Mouse (Mus musculus): ENCODE results near the gene Catsperz. TPM values are rescaled to one million over a fixed set of nuclear protein-coding genes. Genes with fewer than 3 reads are reported as not detected.

The Catsperz gene
- total RNA-seq, 1 experiment: 14.9 TPM

GRCm38 (mm10) chr19:6909021-6909420, 16.2 kb downstream of the Catsperz start:
- peaks cover 39% of the 10 kb centered on the region for H3K36me3 ChIP-seq (ENCODE audit: control insufficient read depth, insufficient read depth, low read length, poor library complexity, severe bottlenecking)
- peaks cover 0 to 4% of the 10 kb centered on the region in 2 experiments; a peak in 2 of 4 replicates for H3K4me1 ChIP-seq (ENCODE audit: control insufficient read depth in 2 of 2, insufficient read depth in 2 of 2, low read length in 2 of 2, poor library complexity in 1 of 2)
- H3K9me3 ChIP-seq (ENCODE audit: control insufficient read depth, insufficient read depth, low read depth, low read length): no peaks in the 10 kb centered on the region
- no peak for DNase-seq (ENCODE audit: low read depth, low spot score)
- 0 out of 2 replicates have a peak overlapping the region, but pooled peaks have one; percentile 93 for H3K27ac ChIP-seq (ENCODE audit: insufficient read depth, low read depth, low read length, poor library complexity, severe bottlenecking)
- TF ChIP-seq MAFK (IDR thresholded peaks at IDR 0.05; ENCODE audit: insufficient read depth, low read depth, low read length) (no peak), HCFC1 (IDR thresholded peaks at IDR 0.05; ENCODE audit: borderline replicate concordance, insufficient read depth, low read length) (no peak), ZC3H11A (IDR thresholded peaks at IDR 0.05; ENCODE audit: borderline replicate concordance, low read depth, low read length) (no peak), CHD2 (IDR thresholded peaks at IDR 0.05; ENCODE audit: low read depth, low read length) (no peak), ZNF384 (IDR thresholded peaks at IDR 0.05; ENCODE audit: low read depth, low read length) (no peak)
- H3K4me3 ChIP-seq (ENCODE audit: insufficient read depth in 1 of 2, low read depth in 1 of 2, low read length in 2 of 2, poor library complexity in 1 of 2, severe bottlenecking in 1 of 2): peak overlapping the region; percentile 76 to 93
- in situ Hi-C loops (cut with MboI; ENCODE audit: low sequenced_read_pairs in 2 of 2, unreplicated experiment in 2 of 2): no loop called here
- peak overlapping the region; percentile 85 for H3K9ac ChIP-seq (ENCODE audit: insufficient read depth, low read depth, low read length, poor library complexity, severe bottlenecking)

- peaks cover 0 to 4% of the 10 kb centered on the region in 2 experiments; a peak in 2 of 4 replicates for H3K4me1 ChIP-seq (ENCODE audit: control insufficient read depth in 2 of 2, insufficient read depth in 2 of 2, low read length in 2 of 2, poor library complexity in 1 of 2)
- DNase-seq (ENCODE audit: low read depth, low spot score): no peak
- no peaks in the 10 kb centered on the region for H3K9me3 ChIP-seq (ENCODE audit: control insufficient read depth, insufficient read depth, low read depth, low read length)
- H3K36me3 ChIP-seq (ENCODE audit: control insufficient read depth, insufficient read depth, low read length, poor library complexity, severe bottlenecking): peaks cover 34% of the 10 kb centered on the region
- 0 out of 2 replicates have a peak overlapping the region, but pooled peaks have one; percentile 2 for H3K9ac ChIP-seq (ENCODE audit: insufficient read depth, low read depth, low read length, poor library complexity, severe bottlenecking)
- in situ Hi-C loops (cut with MboI; ENCODE audit: low sequenced_read_pairs in 2 of 2, unreplicated experiment in 2 of 2): no loop called here
- H3K27ac ChIP-seq (ENCODE audit: insufficient read depth, low read depth, low read length, poor library complexity, severe bottlenecking): no peak overlapping the region
- TF ChIP-seq MAFK (IDR thresholded peaks at IDR 0.05; ENCODE audit: insufficient read depth, low read depth, low read length) (no peak), HCFC1 (IDR thresholded peaks at IDR 0.05; ENCODE audit: borderline replicate concordance, insufficient read depth, low read length) (no peak), CHD2 (IDR thresholded peaks at IDR 0.05; ENCODE audit: low read depth, low read length) (no peak), ZNF384 (IDR thresholded peaks at IDR 0.05; ENCODE audit: low read depth, low read length) (no peak), ZC3H11A (IDR thresholded peaks at IDR 0.05; ENCODE audit: borderline replicate concordance, low read depth, low read length) (no peak)
- H3K4me3 ChIP-seq (ENCODE audit: insufficient read depth in 1 of 2, low read depth in 1 of 2, low read length in 2 of 2, poor library complexity in 1 of 2, severe bottlenecking in 1 of 2): no peak overlapping the region
Observed at GRCm38 (mm10) chr19:6907811-6908540, 17.2 kb downstream of the Catsperz start.

GRCm38 (mm10) chr19:6907094-6907493, 18.1 kb downstream of the Catsperz start:
- no peaks in the 10 kb centered on the region for H3K9me3 ChIP-seq (ENCODE audit: control insufficient read depth, insufficient read depth, low read depth, low read length)
- peaks cover 0 to 4% of the 10 kb centered on the region in 2 experiments; a peak in 2 of 4 replicates for H3K4me1 ChIP-seq (ENCODE audit: control insufficient read depth in 2 of 2, insufficient read depth in 2 of 2, low read length in 2 of 2, poor library complexity in 1 of 2)
- H3K36me3 ChIP-seq (ENCODE audit: control insufficient read depth, insufficient read depth, low read length, poor library complexity, severe bottlenecking): peaks cover 26% of the 10 kb centered on the region
- no peak overlapping the region for H3K27ac ChIP-seq (ENCODE audit: insufficient read depth, low read depth, low read length, poor library complexity, severe bottlenecking)
- DNase-seq (ENCODE audit: low read depth, low spot score): no peak
- in situ Hi-C loops (cut with MboI; ENCODE audit: low sequenced_read_pairs in 2 of 2, unreplicated experiment in 2 of 2): no loop called here
- H3K9ac ChIP-seq (ENCODE audit: insufficient read depth, low read depth, low read length, poor library complexity, severe bottlenecking): no peak overlapping the region
- no peak overlapping the region for H3K4me3 ChIP-seq (ENCODE audit: insufficient read depth in 1 of 2, low read depth in 1 of 2, low read length in 2 of 2, poor library complexity in 1 of 2, severe bottlenecking in 1 of 2)
- TF ChIP-seq HCFC1 (IDR thresholded peaks at IDR 0.05; ENCODE audit: borderline replicate concordance, insufficient read depth, low read length) (no peak), ZC3H11A (IDR thresholded peaks at IDR 0.05; ENCODE audit: borderline replicate concordance, low read depth, low read length) (no peak), MAFK (IDR thresholded peaks at IDR 0.05; ENCODE audit: insufficient read depth, low read depth, low read length) (no peak), CHD2 (IDR thresholded peaks at IDR 0.05; ENCODE audit: low read depth, low read length) (no peak), ZNF384 (IDR thresholded peaks at IDR 0.05; ENCODE audit: low read depth, low read length) (no peak)

GRCm38 (mm10) chr19:6906199-6906598, 19.0 kb downstream of the Catsperz start:
- no peak for TF ChIP-seq CHD2 (IDR thresholded peaks at IDR 0.05; ENCODE audit: low read depth, low read length)
- TF ChIP-seq MAFK (IDR thresholded peaks at IDR 0.05; ENCODE audit: insufficient read depth, low read depth, low read length): no peak
- TF ChIP-seq HCFC1 (IDR thresholded peaks at IDR 0.05; ENCODE audit: borderline replicate concordance, insufficient read depth, low read length): no peak
- no peak for TF ChIP-seq ZNF384 (IDR thresholded peaks at IDR 0.05; ENCODE audit: low read depth, low read length)
- TF ChIP-seq ZC3H11A (IDR thresholded peaks at IDR 0.05; ENCODE audit: borderline replicate concordance, low read depth, low read length): no peak
- in situ Hi-C loops (cut with MboI; ENCODE audit: low sequenced_read_pairs in 2 of 2, unreplicated experiment in 2 of 2): no loop called here
- Histone ChIP-seq H3K36me3 (ENCODE audit: control insufficient read depth, insufficient read depth, low read length, poor library complexity, severe bottlenecking) (peaks cover 18% of the 10 kb centered on the region; the same call in 1 of the 2 replicates), H3K9ac (ENCODE audit: insufficient read depth, low read depth, low read length, poor library complexity, severe bottlenecking) (no peak overlapping the region), H3K27ac (ENCODE audit: insufficient read depth, low read depth, low read length, poor library complexity, severe bottlenecking) (no peak overlapping the region), H3K4me3 (ENCODE audit: insufficient read depth in 1 of 2, low read depth in 1 of 2, low read length in 2 of 2, poor library complexity in 1 of 2, severe bottlenecking in 1 of 2) (no peak overlapping the region), H3K4me1 (ENCODE audit: control insufficient read depth in 2 of 2, insufficient read depth in 2 of 2, low read length in 2 of 2, poor library complexity in 1 of 2) (peaks cover 0 to 4% of the 10 kb centered on the region in 2 experiments; a peak in 1 of 4 replicates), H3K9me3 (ENCODE audit: control insufficient read depth, insufficient read depth, low read depth, low read length) (no peaks in the 10 kb centered on the region)
- DNase-seq (ENCODE audit: low read depth, low spot score): no peak

Data from ES-E14 (cell line).